Mouse (Mus musculus) ES-E14 (cell line): Measurements from ENCODE around the gene Ndufaf1. TPM values are rescaled to one million over a fixed set of nuclear protein-coding genes. Genes with fewer than 3 reads are reported as not detected.

Experiments used
- DNase-seq: peaks from one replicate; pipeline ENCODE4 v3.0.0-alpha.2; 2013; ENCODE audit warnings: low read depth, low spot score
- H3K27ac ChIP-seq: 2 replicates; pipeline ENCODE4 v1.5.1; 2012; ENCODE audit warnings: low read depth, mild to moderate bottlenecking, low read length, moderate library complexity, mixed read lengths; ENCODE audit not compliant: poor library complexity, insufficient read depth, severe bottlenecking
- H3K36me3 ChIP-seq: 2 replicates; pipeline ENCODE4 v1.6.1; 2012; ENCODE audit warnings: mild to moderate bottlenecking, low read length, moderate library complexity, mixed read lengths; ENCODE audit not compliant: control insufficient read depth, poor library complexity, insufficient read depth, severe bottlenecking
- H3K4me1 ChIP-seq, 2 experiments: fragments of 150-350 bp in 1 of 2; sonication (generic) in 1 of 2; 2 replicates each; pipeline ENCODE4 v1.6.1; 2012; ENCODE audit warnings: low read length in 2 of 2, mild to moderate bottlenecking in 1 of 2, mixed read lengths in 1 of 2; ENCODE audit not compliant: control insufficient read depth in 2 of 2, insufficient read depth in 2 of 2, poor library complexity in 1 of 2
- H3K4me3 ChIP-seq, 2 experiments: fragments of 150-350 bp in 1 of 2; sonication (generic) in 1 of 2; 2 replicates each; pipeline ENCODE4 v1.5.1; 2012; ENCODE audit warnings: low read length in 2 of 2, low read depth in 1 of 2, mild to moderate bottlenecking in 1 of 2, mixed read lengths in 1 of 2; ENCODE audit not compliant: insufficient read depth in 1 of 2, poor library complexity in 1 of 2, severe bottlenecking in 1 of 2
- H3K9ac ChIP-seq: 2 replicates; pipeline ENCODE4 v1.6.1; 2012; ENCODE audit warnings: low read depth, mild to moderate bottlenecking, low read length, mixed read lengths; ENCODE audit not compliant: poor library complexity, insufficient read depth, severe bottlenecking
- H3K9me3 ChIP-seq: fragments of 150-350 bp; sonication (generic); 2 replicates; pipeline ENCODE4 v1.6.1; 2012; ENCODE audit warnings: low read depth, mild to moderate bottlenecking, low read length; ENCODE audit not compliant: control insufficient read depth, insufficient read depth
- CHD2 ChIP-seq: IDR thresholded peaks from 2 replicates; pipeline ENCODE4 v1.6.1; 2014; ENCODE audit warnings: mild to moderate bottlenecking, low read depth, low read length, inconsistent platforms
- HCFC1 ChIP-seq: IDR thresholded peaks from 2 replicates; pipeline ENCODE4 v1.6.1; 2012; ENCODE audit warnings: low read length, inconsistent platforms, borderline replicate concordance; ENCODE audit not compliant: insufficient read depth
- MAFK ChIP-seq: IDR thresholded peaks from 2 replicates; pipeline ENCODE4 v1.6.1; 2014; ENCODE audit warnings: mild to moderate bottlenecking, low read depth, low read length, inconsistent platforms; ENCODE audit not compliant: insufficient read depth
- ZC3H11A ChIP-seq: IDR thresholded peaks from 2 replicates; pipeline ENCODE4 v1.6.1; 2012; ENCODE audit warnings: low read depth, mild to moderate bottlenecking, inconsistent platforms, low read length, borderline replicate concordance
- ZNF384 ChIP-seq: IDR thresholded peaks from 2 replicates; pipeline ENCODE4 v1.6.1; 2012; ENCODE audit warnings: low read depth, low read length, inconsistent platforms
- in situ Hi-C, 2 experiments: fragments of 600-800 bp; cut with MboI; formaldehyde crosslinking; loops; one replicate each; pipeline ENCODE4 v1.15.1; 2025; ENCODE audit warnings: low sequenced_read_pairs in 2 of 2, inconsistent platforms in 1 of 2; ENCODE audit not compliant: unreplicated experiment in 2 of 2
- total RNA-seq: library from RNA; depleted of rRNA; stranded (reverse); fragments of 300-350 nt; gene quantifications from 2 replicates; pipeline ENCODE4 v1.2.3, GENCODE M21; 2012

The Ndufaf1 gene
- total RNA-seq, 1 experiment, result 18.6 TPM

- Histone ChIP-seq H3K9ac (no peak overlapping the region), H3K27ac (no peak overlapping the region), H3K9me3 (no peaks in the 10 kb centered on the region), H3K4me1 (no peaks in the 10 kb centered on the region), H3K36me3 (no peaks in the 10 kb centered on the region; the same call in 1 of the 2 replicates), H3K4me3 (no peak overlapping the region)
- in situ Hi-C loops, result no loop called here
- TF ChIP-seq ZC3H11A (no peak), CHD2 (no peak), HCFC1 (no peak), MAFK (no peak), ZNF384 (no peak)
- no peak for DNase-seq
Measured at GRCm38 (mm10) chr2:119698472-119698871, 35.8 kb upstream of the Ndufaf1 start.

DNA sequence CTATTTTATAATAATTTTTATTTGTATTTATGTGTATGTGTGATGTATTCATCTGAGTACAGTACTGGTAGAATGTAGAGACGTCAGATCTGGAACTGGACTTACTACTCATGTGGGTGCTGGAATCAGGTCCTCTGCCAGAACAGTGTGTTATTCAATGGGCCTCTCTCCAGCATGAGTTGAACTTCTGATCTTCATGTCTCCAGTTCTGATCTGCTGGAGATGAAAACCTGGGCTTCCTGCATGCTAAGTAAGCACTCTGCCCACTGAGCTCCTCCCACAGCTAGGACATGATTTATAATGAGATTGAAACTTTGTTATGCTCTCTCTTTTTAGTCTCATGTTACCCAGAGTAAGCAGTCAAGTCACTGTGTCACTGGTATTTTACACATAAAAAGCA, 33.5 kb upstream of the Ndufaf1 start:
- TF ChIP-seq MAFK, result no peak
- TF ChIP-seq ZNF384, result no peak
- no peak for TF ChIP-seq HCFC1
- no peak for TF ChIP-seq ZC3H11A
- no peak for TF ChIP-seq CHD2
- Histone ChIP-seq H3K36me3 (peaks cover 2% of the 10 kb centered on the region; the same call in 1 of the 2 replicates), H3K9ac (no peak overlapping the region), H3K9me3 (no peaks in the 10 kb centered on the region), H3K4me1 (no peaks in the 10 kb centered on the region), H3K27ac (no peak overlapping the region), H3K4me3 (no peak overlapping the region)
- in situ Hi-C loops, result no loop called here
- DNase-seq, result no peak

DNA sequence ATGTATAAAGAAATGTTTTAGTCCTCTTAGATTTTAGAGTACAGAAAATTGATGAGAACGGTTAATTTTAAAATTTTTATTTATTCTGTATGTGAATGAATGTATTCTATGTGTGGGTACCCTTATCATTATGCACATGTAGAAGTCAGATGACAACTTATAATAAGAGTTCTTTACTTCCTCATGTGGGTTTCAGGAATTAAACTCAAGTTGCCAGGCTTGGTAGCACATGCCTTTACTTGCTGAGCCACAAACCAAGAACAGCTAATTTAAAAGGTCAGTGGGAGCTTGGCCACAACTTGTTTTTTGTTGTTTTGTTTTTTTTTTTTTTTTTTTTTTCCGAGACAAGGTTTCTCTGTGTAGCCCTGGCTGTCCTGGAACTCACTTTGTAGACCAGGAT, 32.2 kb upstream of the Ndufaf1 start:
- Histone ChIP-seq H3K4me1 (no peaks in the 10 kb centered on the region), H3K9me3 (no peaks in the 10 kb centered on the region), H3K9ac (no peak overlapping the region), H3K27ac (no peak overlapping the region), H3K36me3 (peaks cover 2% of the 10 kb centered on the region; the same call in 1 of the 2 replicates), H3K4me3 (no peak overlapping the region)
- DNase-seq, result no peak
- in situ Hi-C loops, result no loop called here
- TF ChIP-seq CHD2, result no peak
- no peak for TF ChIP-seq HCFC1
- TF ChIP-seq ZNF384, result no peak
- TF ChIP-seq ZC3H11A, result no peak

DNA sequence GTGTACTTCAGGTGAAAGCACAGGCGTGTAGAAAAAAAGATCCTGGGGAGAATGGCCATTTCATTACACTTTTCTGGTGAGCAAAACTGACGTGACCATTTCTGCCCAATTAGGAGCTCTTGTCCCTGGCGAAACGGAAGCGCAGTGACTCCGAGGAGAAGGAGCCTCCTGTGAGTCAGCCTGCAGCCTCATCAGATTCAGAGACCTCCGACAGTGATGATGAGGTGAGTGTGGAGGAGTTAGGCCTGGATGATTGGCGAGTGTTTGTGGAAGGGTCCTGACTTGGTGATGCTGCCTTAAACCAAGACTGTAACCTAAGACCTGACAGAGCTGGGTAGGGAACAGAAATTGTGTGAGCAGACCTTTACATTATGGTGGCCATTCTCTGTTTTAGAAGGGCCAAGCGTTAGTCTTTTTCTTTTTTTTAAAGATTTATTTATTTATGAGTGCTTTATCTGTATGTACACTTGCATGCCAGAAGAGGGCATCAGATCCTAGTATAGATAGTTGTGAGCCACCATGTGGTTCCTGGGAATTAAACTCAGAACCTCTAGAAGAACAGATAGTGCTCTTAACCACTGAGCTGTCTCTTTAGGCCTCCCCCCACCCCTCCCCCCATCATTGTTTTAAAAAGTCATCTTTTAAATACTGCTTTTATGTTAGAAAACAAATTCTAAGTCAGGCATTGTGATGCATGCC, 29.5 kb upstream of the Ndufaf1 start:
- Histone ChIP-seq H3K27ac (no peak overlapping the region), H3K9me3 (peaks cover 4% of the 10 kb centered on the region; the same call in 1 of the 2 replicates), H3K4me3 (no peak overlapping the region), H3K4me1 (no peaks in the 10 kb centered on the region), H3K9ac (no peak overlapping the region), H3K36me3 (peaks cover 6% of the 10 kb centered on the region; the same call in 1 of the 2 replicates)
- in situ Hi-C loops, result no loop called here
- TF ChIP-seq MAFK, result no peak
- TF ChIP-seq ZNF384, result no peak
- no peak for TF ChIP-seq HCFC1
- no peak for TF ChIP-seq ZC3H11A
- TF ChIP-seq CHD2, result no peak
- no peak for DNase-seq

DNA sequence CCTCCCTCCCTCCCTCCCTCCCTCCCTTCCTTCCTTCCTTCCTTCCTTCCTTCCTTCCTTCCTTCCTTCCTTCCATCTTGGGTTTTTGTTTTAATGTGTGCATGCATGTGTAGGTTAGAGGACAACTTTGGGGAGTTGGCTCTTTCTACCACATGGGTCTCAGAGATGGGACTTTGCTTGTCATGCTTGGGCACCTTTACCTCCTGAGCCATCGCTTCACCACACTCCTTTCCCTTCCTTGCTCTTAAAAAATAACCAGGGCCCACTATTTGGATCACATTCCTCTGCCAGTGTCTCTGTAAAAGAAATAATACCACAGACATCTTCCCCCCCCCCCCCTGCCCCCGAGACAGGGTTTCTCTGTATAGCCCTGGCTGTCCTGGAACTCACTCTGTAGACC, 21.1 kb upstream of the Ndufaf1 start:
- H3K9ac ChIP-seq, result no peak overlapping the region
- TF ChIP-seq ZC3H11A (no peak), HCFC1 (no peak), MAFK (no peak), ZNF384 (no peak), CHD2 (no peak)
- H3K4me1 ChIP-seq, result no peaks in the 10 kb centered on the region
- in situ Hi-C loops, result no loop called here
- no peak for DNase-seq
- H3K4me3 ChIP-seq, result no peak overlapping the region
- H3K27ac ChIP-seq, result no peak overlapping the region
- H3K36me3 ChIP-seq, result peaks cover 8% of the 10 kb centered on the region
- peaks cover 7% of the 10 kb centered on the region; the same call in 1 of the 2 replicates for H3K9me3 ChIP-seq
